Mouse (Mus musculus): ENCODE measurements around the gene Oxsr1. TPM values are rescaled to one million over a fixed set of nuclear protein-coding genes. Genes with fewer than 3 reads are reported as not detected.

Oxsr1 gene
- polyA plus RNA-seq, 1 experiment from 2014 or later, result 16.2 TPM

- Histone ChIP-seq H3K9me3 (ENCODE audit: control insufficient read depth, low read length) (no peaks in the 10 kb centered on the region), H3K36me3 (ENCODE audit: control insufficient read depth, insufficient read depth, low read length) (peaks cover 31% of the 10 kb centered on the region; the same call in 1 of the 2 replicates), H3K27ac (ENCODE audit: low read depth, low read length) (no peak overlapping the region), H3K9ac (replicated peaks; ENCODE audit: low read depth, low read length) (no peak overlapping the region), H3K4me2 (ENCODE audit: low read depth, low read length) (no peak overlapping the region), H3K27me3 (ENCODE audit: control insufficient read depth, insufficient read depth, low read length) (no peaks in the 10 kb centered on the region), H3K4me3 (ENCODE audit: low read depth, low read length) (no peak overlapping the region), H3K4me1 (ENCODE audit: control insufficient read depth, insufficient read depth, low read length) (no peaks in the 10 kb centered on the region)
- 94% methylated on average over 1 of the region's 1 CpGs for WGBS
- no peak for ATAC-seq (ENCODE audit: low read depth)
Observed at GRCm38 (mm10) chr9:119255096-119255495, 67.1 kb downstream of the Oxsr1 start.

- WGBS, result 70% methylated on average over 2 of the region's 2 CpGs
- H3K27me3 ChIP-seq (ENCODE audit: control insufficient read depth, insufficient read depth, low read length), result no peaks in the 10 kb centered on the region
- no peaks in the 10 kb centered on the region for H3K4me1 ChIP-seq (ENCODE audit: control insufficient read depth, insufficient read depth, low read length)
- H3K4me2 ChIP-seq (ENCODE audit: low read depth, low read length), result no peak overlapping the region
- no peaks in the 10 kb centered on the region for H3K9me3 ChIP-seq (ENCODE audit: control insufficient read depth, low read length)
- no peak overlapping the region for H3K4me3 ChIP-seq (ENCODE audit: low read depth, low read length)
- H3K9ac ChIP-seq (replicated peaks; ENCODE audit: low read depth, low read length), result no peak overlapping the region
- H3K36me3 ChIP-seq (ENCODE audit: control insufficient read depth, insufficient read depth, low read length), result peaks cover 27% of the 10 kb centered on the region; the same call in 1 of the 2 replicates
- no peak overlapping the region for H3K27ac ChIP-seq (ENCODE audit: low read depth, low read length)
- ATAC-seq (ENCODE audit: low read depth), result no peak
Observed at GRCm38 (mm10) chr9:119254187-119254586, 68.0 kb downstream of the Oxsr1 start.

GRCm38 (mm10) chr9:119247996-119248395 is 74.2 kb downstream of the Oxsr1 start:
- H3K27ac ChIP-seq (ENCODE audit: low read depth, low read length), result no peak overlapping the region
- ATAC-seq (ENCODE audit: low read depth), result no peak
- no peak overlapping the region for H3K4me2 ChIP-seq (ENCODE audit: low read depth, low read length)
- H3K9me3 ChIP-seq (ENCODE audit: control insufficient read depth, low read length), result no peaks in the 10 kb centered on the region
- no peaks in the 10 kb centered on the region for H3K27me3 ChIP-seq (ENCODE audit: control insufficient read depth, insufficient read depth, low read length)
- H3K36me3 ChIP-seq (ENCODE audit: control insufficient read depth, insufficient read depth, low read length), result peaks cover 11% of the 10 kb centered on the region; the same call in 1 of the 2 replicates
- no peak overlapping the region for H3K4me3 ChIP-seq (ENCODE audit: low read depth, low read length)
- no peak overlapping the region for H3K9ac ChIP-seq (replicated peaks; ENCODE audit: low read depth, low read length)
- 90% methylated on average over 5 of the region's 5 CpGs for WGBS
- H3K4me1 ChIP-seq (ENCODE audit: control insufficient read depth, insufficient read depth, low read length), result no peaks in the 10 kb centered on the region

- Histone ChIP-seq H3K4me3 (ENCODE audit: low read depth, low read length) (no peak overlapping the region), H3K36me3 (ENCODE audit: control insufficient read depth, insufficient read depth, low read length) (peaks cover 16% of the 10 kb centered on the region; the same call in 1 of the 2 replicates), H3K27me3 (ENCODE audit: control insufficient read depth, insufficient read depth, low read length) (no peaks in the 10 kb centered on the region), H3K9ac (replicated peaks; ENCODE audit: low read depth, low read length) (no peak overlapping the region), H3K4me1 (ENCODE audit: control insufficient read depth, insufficient read depth, low read length) (no peaks in the 10 kb centered on the region), H3K27ac (ENCODE audit: low read depth, low read length) (no peak overlapping the region), H3K9me3 (ENCODE audit: control insufficient read depth, low read length) (no peaks in the 10 kb centered on the region), H3K4me2 (ENCODE audit: low read depth, low read length) (no peak overlapping the region)
- ATAC-seq (ENCODE audit: low read depth), result no peak
- 86% methylated on average over 5 of the region's 5 CpGs for WGBS
Observed at GRCm38 (mm10) chr9:119246826-119247225, 75.4 kb downstream of the Oxsr1 start.

GRCm38 (mm10) chr9:119243981-119244380 is 78.2 kb downstream of the Oxsr1 start:
- H3K27ac ChIP-seq (ENCODE audit: low read depth, low read length), result no peak overlapping the region
- H3K9me3 ChIP-seq (ENCODE audit: control insufficient read depth, low read length), result no peaks in the 10 kb centered on the region
- no peaks in the 10 kb centered on the region for H3K4me1 ChIP-seq (ENCODE audit: control insufficient read depth, insufficient read depth, low read length)
- no peak overlapping the region for H3K4me3 ChIP-seq (ENCODE audit: low read depth, low read length)
- no peaks in the 10 kb centered on the region for H3K27me3 ChIP-seq (ENCODE audit: control insufficient read depth, insufficient read depth, low read length)
- no peak for ATAC-seq (ENCODE audit: low read depth)
- no peak overlapping the region for H3K9ac ChIP-seq (replicated peaks; ENCODE audit: low read depth, low read length)
- H3K36me3 ChIP-seq (ENCODE audit: control insufficient read depth, insufficient read depth, low read length), result peaks cover 8% of the 10 kb centered on the region; the same call in 1 of the 2 replicates
- 97% methylated on average over 3 of the region's 3 CpGs for WGBS
- H3K4me2 ChIP-seq (ENCODE audit: low read depth, low read length), result no peak overlapping the region

- Histone ChIP-seq H3K9me3 (ENCODE audit: control insufficient read depth, low read length) (no peaks in the 10 kb centered on the region), H3K27ac (ENCODE audit: low read depth, low read length) (no peak overlapping the region), H3K36me3 (ENCODE audit: control insufficient read depth, insufficient read depth, low read length) (peaks cover 8% of the 10 kb centered on the region), H3K4me2 (ENCODE audit: low read depth, low read length) (no peak overlapping the region), H3K9ac (replicated peaks; ENCODE audit: low read depth, low read length) (no peak overlapping the region), H3K4me1 (ENCODE audit: control insufficient read depth, insufficient read depth, low read length) (no peaks in the 10 kb centered on the region), H3K27me3 (ENCODE audit: control insufficient read depth, insufficient read depth, low read length) (no peaks in the 10 kb centered on the region), H3K4me3 (ENCODE audit: low read depth, low read length) (no peak overlapping the region)
- no peak for ATAC-seq (ENCODE audit: low read depth)
- WGBS, result 86% methylated on average over 11 of the region's 11 CpGs
Observed at GRCm38 (mm10) chr9:119241169-119241865, 80.9 kb downstream of the Oxsr1 start.

- no peaks in the 10 kb centered on the region for H3K4me1 ChIP-seq (ENCODE audit: control insufficient read depth, insufficient read depth, low read length)
- H3K9me3 ChIP-seq (ENCODE audit: control insufficient read depth, low read length), result no peaks in the 10 kb centered on the region
- H3K9ac ChIP-seq (replicated peaks; ENCODE audit: low read depth, low read length), result no peak overlapping the region
- no peak overlapping the region for H3K4me3 ChIP-seq (ENCODE audit: low read depth, low read length)
- H3K27ac ChIP-seq (ENCODE audit: low read depth, low read length), result no peak overlapping the region
- WGBS, result 59% methylated on average over 10 of the region's 10 CpGs
- no peaks in the 10 kb centered on the region for H3K27me3 ChIP-seq (ENCODE audit: control insufficient read depth, insufficient read depth, low read length)
- H3K4me2 ChIP-seq (ENCODE audit: low read depth, low read length), result no peak overlapping the region
- peak; percentile 69 for ATAC-seq (ENCODE audit: low read depth)
- H3K36me3 ChIP-seq (ENCODE audit: control insufficient read depth, insufficient read depth, low read length), result peaks cover 8% of the 10 kb centered on the region
Observed at GRCm38 (mm10) chr9:119240286-119240997, 81.8 kb downstream of the Oxsr1 start.

GRCm38 (mm10) chr9:119239274-119239673 is 83.0 kb downstream of the Oxsr1 start:
- ATAC-seq (ENCODE audit: low read depth), result no peak
- Histone ChIP-seq H3K4me1 (ENCODE audit: control insufficient read depth, insufficient read depth, low read length) (no peaks in the 10 kb centered on the region), H3K4me3 (ENCODE audit: low read depth, low read length) (no peak overlapping the region), H3K27me3 (ENCODE audit: control insufficient read depth, insufficient read depth, low read length) (no peaks in the 10 kb centered on the region), H3K36me3 (ENCODE audit: control insufficient read depth, insufficient read depth, low read length) (peaks cover 5% of the 10 kb centered on the region; the same call in 1 of the 2 replicates), H3K4me2 (ENCODE audit: low read depth, low read length) (no peak overlapping the region), H3K9me3 (ENCODE audit: control insufficient read depth, low read length) (no peaks in the 10 kb centered on the region), H3K27ac (ENCODE audit: low read depth, low read length) (no peak overlapping the region), H3K9ac (replicated peaks; ENCODE audit: low read depth, low read length) (no peak overlapping the region)
- WGBS, result 92% methylated on average over 3 of the region's 3 CpGs

GRCm38 (mm10) chr9:119238796-119239195 is 83.4 kb downstream of the Oxsr1 start:
- Histone ChIP-seq H3K4me2 (ENCODE audit: low read depth, low read length) (no peak overlapping the region), H3K4me1 (ENCODE audit: control insufficient read depth, insufficient read depth, low read length) (no peaks in the 10 kb centered on the region), H3K9ac (replicated peaks; ENCODE audit: low read depth, low read length) (no peak overlapping the region), H3K36me3 (ENCODE audit: control insufficient read depth, insufficient read depth, low read length) (peaks cover 5% of the 10 kb centered on the region; the same call in 1 of the 2 replicates), H3K9me3 (ENCODE audit: control insufficient read depth, low read length) (no peaks in the 10 kb centered on the region), H3K27ac (ENCODE audit: low read depth, low read length) (no peak overlapping the region), H3K27me3 (ENCODE audit: control insufficient read depth, insufficient read depth, low read length) (no peaks in the 10 kb centered on the region), H3K4me3 (ENCODE audit: low read depth, low read length) (no peak overlapping the region)
- no peak for ATAC-seq (ENCODE audit: low read depth)
- WGBS, result 98% methylated on average over 4 of the region's 4 CpGs
